Mouse (Mus musculus) CH12.LX (cell line): ENCODE measurements around the gene Ercc6.

Experiments used
- CTCF ChIP-seq, 2 experiments: IDR thresholded peaks in 1 of 2; conservative IDR thresholded peaks in 1 of 2; 2 replicates each; pipeline ENCODE4 v1.5.1; 2011 to 2012; ENCODE audit warnings: low read depth in 2 of 2, low read length in 2 of 2, improper control_type of control experiment in 1 of 2, inconsistent platforms in 1 of 2, mild to moderate bottlenecking in 1 of 2, moderate library complexity in 1 of 2
- HCFC1 ChIP-seq: IDR thresholded peaks from 2 replicates; pipeline ENCODE4 v1.6.1; 2012; ENCODE audit warnings: low read depth, mild to moderate bottlenecking, inconsistent platforms, low read length, improper control_type of control experiment
- POLR2A ChIP-seq: IDR thresholded peaks from 2 replicates; pipeline ENCODE4 v1.6.1; 2011; ENCODE audit warnings: low read depth, mild to moderate bottlenecking, improper control_type of control experiment, low read length
- TCF12 ChIP-seq: IDR thresholded peaks from 2 replicates; pipeline ENCODE4 v1.6.1; 2014; ENCODE audit warnings: low read depth, mild to moderate bottlenecking, inconsistent platforms, low read length, improper control_type of control experiment
- ZMIZ1 ChIP-seq: IDR thresholded peaks from 2 replicates; pipeline ENCODE4 v1.6.1; 2012; ENCODE audit warnings: low read depth, mild to moderate bottlenecking, inconsistent platforms, low read length, improper control_type of control experiment

DNA sequence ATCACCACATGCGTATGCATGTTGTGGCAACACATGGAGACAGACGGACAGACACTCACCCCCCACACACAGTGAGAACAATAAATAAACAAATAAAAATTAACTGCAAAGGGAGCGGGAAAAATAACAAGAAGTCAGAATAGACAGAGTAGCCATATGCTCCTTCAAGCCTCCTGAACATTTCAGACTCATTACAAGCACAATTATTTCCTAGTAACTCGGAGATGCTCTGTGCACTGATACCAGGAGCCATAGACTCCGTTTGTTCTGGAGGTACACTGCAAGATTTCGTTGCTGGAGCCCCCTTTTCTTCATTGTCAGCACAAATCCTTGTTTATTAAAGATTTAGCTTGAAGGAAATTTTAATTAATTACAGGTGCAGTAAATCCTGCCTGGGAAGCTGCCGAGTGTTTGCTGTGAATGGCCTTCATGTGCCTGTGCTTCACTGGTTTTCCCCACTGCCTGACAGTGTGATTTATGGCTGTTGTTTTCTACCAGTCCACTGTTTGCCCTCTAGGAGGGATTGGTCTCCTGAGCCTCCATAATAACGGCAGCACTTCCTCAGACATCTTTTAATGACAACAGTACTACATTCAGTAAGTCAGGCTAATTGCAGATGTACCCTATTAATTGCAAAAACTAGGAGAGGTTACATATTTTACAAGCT lies 41.7 kb downstream of the Ercc6 start:
- TF ChIP-seq TCF12, result no peak
- no peak for TF ChIP-seq ZMIZ1
- no peak for TF ChIP-seq POLR2A
- TF ChIP-seq CTCF (conservative IDR thresholded peaks at IDR 0.05 in 1 of 2, IDR thresholded peaks at IDR 0.05 in 1 of 2; ENCODE audit: low read depth in 2 of 2, low read length in 2 of 2), result no peak
- no peak for TF ChIP-seq HCFC1
